Mouse (Mus musculus): ENCODE data around the gene Akt3.

GRCm38 (mm10) chr1:177067123-177067646, 190.8 kb downstream of the Akt3 start:
- TF ChIP-seq CTCF (IDR thresholded peaks at IDR 0.05; ENCODE audit: low read depth, low read length) (no peak), POLR2A (IDR thresholded peaks at IDR 0.05; ENCODE audit: insufficient read depth, low read length) (no peak), EP300 (IDR thresholded peaks at IDR 0.05; ENCODE audit: insufficient read depth, low read depth, low read length) (no peak)
